In genomic region chr10:62450280-62450640, GRCm38 (mm10) we compare ENCODE assay signal across 9 mouse cellular contexts. TPM values are rescaled to one million over a fixed set of nuclear protein-coding genes. Genes with fewer than 3 reads are reported as not detected.
A peak's percentile ranks its signal among the peaks of the same experiment; 100 is the strongest.
DNase-seq lines count a peak whose midpoint lies in the region; ATAC-seq and TF ChIP-seq lines count a peak whose summit lies in the region.
"Had no signal": no experiment of that assay in that cellular context is flagged by ENCODE, and none has a peak within 500 bp of the region (broad histone marks: within the 10 kb centered on the region; RNA-seq: fewer than 3 reads in every experiment).

No protein-coding gene starts in this region.

- H3K36me3 ChIP-seq in embryonic facial prominence, embryonic 13.5 days: peaks cover 23% of the 10 kb centered on the region
- peaks cover 13% of the 10 kb centered on the region for H3K36me3 ChIP-seq in intestine, embryonic 16.5 days (ENCODE audit: control insufficient read depth, insufficient read depth, low read length)
- peaks cover 19% of the 10 kb centered on the region for H3K36me3 ChIP-seq in midbrain, postnatal 0 days (ENCODE audit: insufficient read depth, low read length)

- peak overlapping the region; percentile 100 for H3K4me3 ChIP-seq in lung, adult 2 months (replicated peaks; ENCODE audit: extremely low read depth, low read depth, low read length)
- H3K4me3 ChIP-seq in embryonic facial prominence, embryonic 13.5 days: peak overlapping the region; percentile 98
- H3K4me3 ChIP-seq in intestine, embryonic 16.5 days (ENCODE audit: low read length): peak overlapping the region; percentile 98
- peak overlapping the region; percentile 94 for H3K4me3 ChIP-seq in midbrain, postnatal 0 days (ENCODE audit: low read depth, low read length)

- TF ChIP-seq CTCF in lung, adult 2 months (IDR thresholded peaks at IDR 0.05; ENCODE audit: insufficient read depth, low read length): no peak
- TF ChIP-seq CTCF in midbrain, postnatal 0 days (IDR thresholded peaks at IDR 0.05): no peak

- H3K9ac ChIP-seq in embryonic facial prominence, embryonic 13.5 days: peak overlapping the region; percentile 98
- H3K9ac ChIP-seq in intestine, embryonic 16.5 days (ENCODE audit: low read depth, low read length): peak overlapping the region; percentile 97
- 0 out of 2 replicates have a peak overlapping the region, but pooled peaks have one; percentile 98 for H3K9ac ChIP-seq in midbrain, postnatal 0 days (replicated peaks; ENCODE audit: low read length, poor library complexity, severe bottlenecking)

- H3K4me1 ChIP-seq in lung, adult 2 months (ENCODE audit: control insufficient read depth, insufficient read depth, low read length): peaks cover 8% of the 10 kb centered on the region
- H3K4me1 ChIP-seq in embryonic facial prominence, embryonic 13.5 days: peaks cover 15% of the 10 kb centered on the region
- H3K4me1 ChIP-seq in intestine, embryonic 16.5 days (ENCODE audit: control insufficient read depth, insufficient read depth, low read length): peaks cover 9% of the 10 kb centered on the region
- H3K4me1 ChIP-seq in midbrain, postnatal 0 days (ENCODE audit: insufficient read depth, low read length): peaks cover 8% of the 10 kb centered on the region; the same call in 1 of the 2 replicates

- H3K4me2 ChIP-seq in embryonic facial prominence, embryonic 13.5 days: peak overlapping the region; percentile 74
- H3K4me2 ChIP-seq in intestine, embryonic 16.5 days (ENCODE audit: low read depth, low read length): peak overlapping the region; percentile 52
- peak overlapping the region; percentile 66 for H3K4me2 ChIP-seq in midbrain, postnatal 0 days (ENCODE audit: low read depth, low read length, poor library complexity, severe bottlenecking)

- H3K9me3 ChIP-seq in embryonic facial prominence, embryonic 13.5 days: no peaks in the 10 kb centered on the region
- no peaks in the 10 kb centered on the region for H3K9me3 ChIP-seq in intestine, embryonic 16.5 days (ENCODE audit: control insufficient read depth, low read length)
- H3K9me3 ChIP-seq in midbrain, postnatal 0 days (ENCODE audit: low read length): no peaks in the 10 kb centered on the region

- no peaks in the 10 kb centered on the region for H3K27me3 ChIP-seq in embryonic facial prominence, embryonic 13.5 days
- H3K27me3 ChIP-seq in intestine, embryonic 16.5 days (replicated peaks; ENCODE audit: control insufficient read depth, insufficient read depth, low read length): no peaks in the 10 kb centered on the region
- no peaks in the 10 kb centered on the region for H3K27me3 ChIP-seq in midbrain, postnatal 0 days (ENCODE audit: insufficient read depth, low read length)

- H3K27ac ChIP-seq in embryonic facial prominence, embryonic 13.5 days: peak overlapping the region; percentile 87
- H3K27ac ChIP-seq in intestine, embryonic 16.5 days (ENCODE audit: low read length): peak overlapping the region; percentile 88
- H3K27ac ChIP-seq in midbrain, postnatal 0 days (ENCODE audit: low read depth, low read length): peak overlapping the region; percentile 93

- ATAC-seq in embryonic facial prominence, embryonic 13.5 days (ENCODE audit: insufficient number of reproducible peaks, insufficient read depth, low FRiP score, low TSS enrichment, low read depth): peak; percentile 11; the same call in 1 of the 2 replicates
- peak; percentile 58 for ATAC-seq in intestine, embryonic 16.5 days
- no peak for ATAC-seq in midbrain, postnatal 0 days (ENCODE audit: low FRiP score)

- WGBS in lung, adult 2 months: 35% methylated on average over 18 of the region's 18 CpGs
- 39% methylated on average over 18 of the region's 18 CpGs for WGBS in embryonic facial prominence, embryonic 13.5 days
- WGBS in intestine, embryonic 16.5 days: 32% methylated on average over 18 of the region's 18 CpGs
- 43% methylated on average over 18 of the region's 18 CpGs for WGBS in midbrain, postnatal 0 days

- TF ChIP-seq POLR2A in lung, adult 2 months (IDR thresholded peaks at IDR 0.05; ENCODE audit: borderline replicate concordance, extremely low read depth, low read depth, low read length): no peak

- DNase-seq in lung, adult 2 months: no peak
- no peak for DNase-seq in lung, postnatal 14 days
- no peak for DNase-seq in midbrain, postnatal 0 days (ENCODE audit: low spot score)
- DNase-seq in cerebellum, postnatal 25 days: no peak
- no peak for DNase-seq in cerebellum, adult 9-10 months
- DNase-seq in retina, postnatal 1 day: no peak

RNA-seq across cellular contexts. Expression of gene Supv3l1, which starts 0.7 kb away (rescaled TPM):
- 7.6 and 11.9 TPM in 2 replicates for polyA plus RNA-seq in lung, adult 2 months (2012; rRNA removed)
- 25.3 and 26.2 TPM in 2 replicates for polyA plus RNA-seq in embryonic facial prominence, embryonic 13.5 days (2015; fragmentation: Nextera tagmentation; extraction: Ambion mirVana)
- 29.3 and 33.2 TPM in 2 replicates for polyA plus RNA-seq in intestine, embryonic 16.5 days (2015; fragmentation: Nextera tagmentation; extraction: Ambion mirVana)
- 23.4 and 26.6 TPM in 2 replicates for total RNA-seq in midbrain, postnatal 0 days (2014; rRNA removed)
- 15.5 and 16.1 TPM in 2 replicates for polyA plus RNA-seq in midbrain, postnatal 0 days (2015; fragmentation: Nextera tagmentation; extraction: Ambion mirVana)

RNA-seq across cellular contexts. Expression of gene 4930507D05Rik, which starts 1.0 kb away (rescaled TPM):
- 0.09 TPM in 1 of 2 replicates, not detected in the other for polyA plus RNA-seq in lung, adult 2 months (2012; rRNA removed)
- polyA plus RNA-seq in embryonic facial prominence, embryonic 13.5 days (2015; fragmentation: Nextera tagmentation; extraction: Ambion mirVana): 0.60 and 0.73 TPM in 2 replicates
- 0.17 and 0.45 TPM in 2 replicates for polyA plus RNA-seq in intestine, embryonic 16.5 days (2015; fragmentation: Nextera tagmentation; extraction: Ambion mirVana)
- 1.7 and 2.7 TPM in 2 replicates for total RNA-seq in midbrain, postnatal 0 days (2014; rRNA removed)
- 1.2 and 1.5 TPM in 2 replicates for polyA plus RNA-seq in midbrain, postnatal 0 days (2015; fragmentation: Nextera tagmentation; extraction: Ambion mirVana)
- total RNA-seq: monocyte, adult 5-6 weeks had no signal

RNA-seq across cellular contexts. Expression of gene Hkdc1, which starts 28.0 kb away (rescaled TPM):
- polyA plus RNA-seq in lung, adult 2 months (2012; rRNA removed): 4.7 TPM in 2 replicates
- 0.46 and 1.0 TPM in 2 replicates for polyA plus RNA-seq in embryonic facial prominence, embryonic 13.5 days (2015; fragmentation: Nextera tagmentation; extraction: Ambion mirVana)
- 45.8 and 56.1 TPM in 2 replicates for polyA plus RNA-seq in intestine, embryonic 16.5 days (2015; fragmentation: Nextera tagmentation; extraction: Ambion mirVana)
- 0.44 and 0.47 TPM in 2 replicates for total RNA-seq in midbrain, postnatal 0 days (2014; rRNA removed)
- polyA plus RNA-seq in midbrain, postnatal 0 days (2015; fragmentation: Nextera tagmentation; extraction: Ambion mirVana): 0.29 and 0.46 TPM in 2 replicates
- total RNA-seq: monocyte, adult 5-6 weeks had no signal

RNA-seq across cellular contexts. Expression of gene Vps26a, which starts 36.3 kb away (rescaled TPM):
- 7.7 and 13.9 TPM in 2 replicates for polyA plus RNA-seq in lung, adult 2 months (2012; rRNA removed)
- polyA plus RNA-seq in embryonic facial prominence, embryonic 13.5 days (2015; fragmentation: Nextera tagmentation; extraction: Ambion mirVana): 76.0 and 76.5 TPM in 2 replicates
- polyA plus RNA-seq in intestine, embryonic 16.5 days (2015; fragmentation: Nextera tagmentation; extraction: Ambion mirVana): 135 and 143 TPM in 2 replicates
- total RNA-seq in midbrain, postnatal 0 days (2014; rRNA removed): 28.6 and 31.4 TPM in 2 replicates
- polyA plus RNA-seq in midbrain, postnatal 0 days (2015; fragmentation: Nextera tagmentation; extraction: Ambion mirVana): 41.8 and 42.6 TPM in 2 replicates
